Mouse (Mus musculus): ENCODE measurements around the gene Zbp1. TPM values are rescaled to one million over a fixed set of nuclear protein-coding genes. Genes with fewer than 3 reads are reported as not detected.

Zbp1 gene
- polyA plus RNA-seq, 1 experiment from 2014 or later = 0.84 TPM

DNA sequence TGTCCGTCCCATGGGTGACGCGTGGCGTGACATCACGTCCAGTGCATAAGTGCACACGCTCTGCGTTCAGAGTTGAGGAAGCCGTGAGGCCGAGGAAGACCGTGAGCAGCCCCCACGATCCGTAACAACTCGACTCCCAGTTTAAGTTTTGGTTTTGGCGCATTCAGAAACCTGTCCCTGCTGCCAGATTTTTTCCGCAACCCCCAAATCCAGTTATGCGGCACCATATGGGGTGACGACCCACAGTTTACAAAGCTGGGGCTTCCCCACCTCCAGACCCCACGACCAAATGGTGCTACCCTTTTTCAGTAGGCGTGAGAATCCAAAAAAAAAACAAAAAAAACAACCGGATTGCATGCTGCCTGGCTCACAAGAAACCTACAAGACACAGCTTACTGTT, 26.5 kb upstream of the Zbp1 start:
- ATAC-seq (ENCODE audit: insufficient read depth) = no peak
- Histone ChIP-seq H3K36me3 (replicated peaks) (no peaks in the 10 kb centered on the region), H3K4me2 (no peak overlapping the region), H3K27ac (replicated peaks) (no peak overlapping the region), H3K4me3 (replicated peaks) (no peak overlapping the region), H3K9ac (no peak overlapping the region), H3K27me3 (no peaks in the 10 kb centered on the region), H3K4me1 (replicated peaks) (no peaks in the 10 kb centered on the region), H3K9me3 (replicated peaks) (no peaks in the 10 kb centered on the region)
- 76% methylated on average over 20 of the region's 20 CpGs for WGBS (ENCODE audit: insufficient replicate concordance)

GRCm38 (mm10) chr2:173244108-173244507, 25.4 kb upstream of the Zbp1 start:
- Histone ChIP-seq H3K36me3 (replicated peaks) (no peaks in the 10 kb centered on the region), H3K27ac (replicated peaks) (no peak overlapping the region), H3K9me3 (replicated peaks) (no peaks in the 10 kb centered on the region), H3K27me3 (no peaks in the 10 kb centered on the region), H3K4me2 (no peak overlapping the region), H3K4me1 (replicated peaks) (no peaks in the 10 kb centered on the region), H3K9ac (no peak overlapping the region), H3K4me3 (replicated peaks) (no peak overlapping the region)
- ATAC-seq (ENCODE audit: insufficient read depth) = no peak
- 50% methylated on average over 3 of the region's 3 CpGs for WGBS (ENCODE audit: insufficient replicate concordance)

- H3K9me3 ChIP-seq (replicated peaks) = no peaks in the 10 kb centered on the region
- no peak overlapping the region for H3K27ac ChIP-seq (replicated peaks)
- H3K4me3 ChIP-seq (replicated peaks) = no peak overlapping the region
- WGBS (ENCODE audit: insufficient replicate concordance) = 65% methylated on average over 9 of the region's 9 CpGs
- no peaks in the 10 kb centered on the region for H3K4me1 ChIP-seq (replicated peaks)
- no peak for ATAC-seq (ENCODE audit: insufficient read depth)
- no peaks in the 10 kb centered on the region for H3K36me3 ChIP-seq (replicated peaks)
- no peaks in the 10 kb centered on the region for H3K27me3 ChIP-seq
- no peak overlapping the region for H3K9ac ChIP-seq
- H3K4me2 ChIP-seq = no peak overlapping the region
These were observed 24.9 kb upstream of the Zbp1 start for GRCm38 (mm10) chr2:173243616-173244015.

DNA sequence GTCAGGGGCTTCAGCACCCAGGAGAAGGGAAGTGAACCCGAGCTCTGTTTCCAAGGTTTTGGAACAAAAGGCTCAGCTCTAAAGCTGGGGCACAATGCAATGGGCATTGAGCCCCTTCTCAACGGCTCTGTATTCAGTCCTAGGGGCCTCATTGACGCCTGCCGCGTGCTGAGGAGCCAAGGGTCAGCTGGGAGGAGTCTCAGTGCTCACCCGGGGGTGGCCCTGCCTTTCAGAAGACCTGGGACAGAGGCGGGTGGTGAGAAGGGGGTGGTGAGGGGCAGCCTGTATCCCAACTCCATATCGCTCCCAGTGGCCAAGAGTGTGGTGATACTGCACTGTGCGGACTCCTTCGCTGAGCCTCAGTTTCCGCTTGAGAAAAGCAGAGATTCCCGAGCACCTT, 24.2 kb upstream of the Zbp1 start:
- 47% methylated on average over 12 of the region's 12 CpGs for WGBS (ENCODE audit: insufficient replicate concordance)
- Histone ChIP-seq H3K27ac (replicated peaks) (no peak overlapping the region), H3K36me3 (replicated peaks) (no peaks in the 10 kb centered on the region), H3K27me3 (peaks cover 3% of the 10 kb centered on the region; the same call in 1 of the 2 replicates), H3K4me3 (replicated peaks) (no peak overlapping the region), H3K4me1 (replicated peaks) (no peaks in the 10 kb centered on the region), H3K9ac (no peak overlapping the region), H3K9me3 (replicated peaks) (no peaks in the 10 kb centered on the region), H3K4me2 (no peak overlapping the region)
- ATAC-seq (ENCODE audit: insufficient read depth) = no peak

DNA sequence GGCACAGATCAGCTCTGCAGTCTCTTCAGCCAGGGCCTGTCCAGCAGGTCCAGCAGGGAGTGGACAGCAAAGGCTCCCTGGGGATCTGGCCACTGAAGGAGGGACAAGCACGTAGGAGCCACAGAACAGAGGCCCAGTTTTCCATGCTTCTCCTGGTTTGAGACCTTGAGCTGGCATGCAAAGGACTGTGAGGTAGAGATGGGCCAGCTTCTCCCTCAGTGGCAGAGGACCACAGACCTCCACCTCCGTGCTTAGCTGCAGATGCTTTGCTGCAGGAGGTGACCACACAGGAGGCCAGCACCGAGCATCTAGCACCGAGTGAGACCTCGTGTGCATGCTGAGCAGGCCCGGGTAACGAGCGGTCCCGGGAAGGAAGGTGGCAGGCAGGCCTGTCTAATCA, 22.0 kb upstream of the Zbp1 start:
- Histone ChIP-seq H3K27ac (replicated peaks) (no peak overlapping the region), H3K4me3 (replicated peaks) (no peak overlapping the region), H3K27me3 (peaks cover 3% of the 10 kb centered on the region; the same call in 1 of the 2 replicates), H3K9ac (no peak overlapping the region), H3K4me1 (replicated peaks) (no peaks in the 10 kb centered on the region), H3K4me2 (no peak overlapping the region), H3K9me3 (replicated peaks) (no peaks in the 10 kb centered on the region), H3K36me3 (replicated peaks) (no peaks in the 10 kb centered on the region)
- WGBS (ENCODE audit: insufficient replicate concordance) = 56% methylated on average over 9 of the region's 9 CpGs
- ATAC-seq (ENCODE audit: insufficient read depth) = no peak

DNA sequence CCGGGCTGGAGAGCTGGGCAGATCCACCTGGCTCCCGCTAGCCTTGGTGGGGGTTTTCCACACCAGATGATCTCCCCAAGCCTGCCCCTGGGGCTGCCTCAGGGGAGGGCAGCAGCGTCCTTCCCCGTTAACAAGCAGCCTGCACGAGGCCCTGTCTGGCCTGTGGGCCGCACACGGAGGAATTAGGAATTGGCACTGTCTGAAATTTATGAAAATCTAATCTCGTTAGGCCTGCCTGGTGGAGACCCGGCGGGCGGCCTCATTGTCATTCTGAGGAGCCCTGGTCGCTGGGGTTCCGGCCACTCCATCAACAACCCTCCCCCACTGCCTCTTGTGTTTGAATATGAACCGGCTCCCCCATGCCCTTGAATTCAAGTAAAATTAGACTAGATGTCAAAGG, 19.8 kb upstream of the Zbp1 start:
- no peak overlapping the region for H3K27ac ChIP-seq (replicated peaks)
- H3K27me3 ChIP-seq = peaks cover 3% of the 10 kb centered on the region; the same call in 1 of the 2 replicates
- no peaks in the 10 kb centered on the region for H3K36me3 ChIP-seq (replicated peaks)
- no peak overlapping the region for H3K4me3 ChIP-seq (replicated peaks)
- H3K9ac ChIP-seq = no peak overlapping the region
- H3K4me2 ChIP-seq = no peak overlapping the region
- H3K4me1 ChIP-seq (replicated peaks) = no peaks in the 10 kb centered on the region
- no peaks in the 10 kb centered on the region for H3K9me3 ChIP-seq (replicated peaks)
- no peak for ATAC-seq (ENCODE audit: insufficient read depth)
- 47% methylated on average over 14 of the region's 14 CpGs for WGBS (ENCODE audit: insufficient replicate concordance)

- no peak overlapping the region for H3K27ac ChIP-seq (replicated peaks)
- WGBS (ENCODE audit: insufficient replicate concordance) = 61% methylated on average over 8 of the region's 8 CpGs
- no peak overlapping the region for H3K4me2 ChIP-seq
- H3K4me3 ChIP-seq (replicated peaks) = no peak overlapping the region
- no peaks in the 10 kb centered on the region for H3K9me3 ChIP-seq (replicated peaks)
- H3K36me3 ChIP-seq (replicated peaks) = no peaks in the 10 kb centered on the region
- ATAC-seq (ENCODE audit: insufficient read depth) = no peak
- no peaks in the 10 kb centered on the region for H3K4me1 ChIP-seq (replicated peaks)
- H3K27me3 ChIP-seq = peaks cover 3% of the 10 kb centered on the region; the same call in 1 of the 2 replicates
- no peak overlapping the region for H3K9ac ChIP-seq
These were observed 17.0 kb upstream of the Zbp1 start for GRCm38 (mm10) chr2:173235435-173236332.

GRCm38 (mm10) chr2:173232766-173233099, 14.0 kb upstream of the Zbp1 start:
- Histone ChIP-seq H3K4me1 (replicated peaks) (no peaks in the 10 kb centered on the region), H3K4me2 (no peak overlapping the region), H3K9me3 (replicated peaks) (no peaks in the 10 kb centered on the region), H3K4me3 (replicated peaks) (no peak overlapping the region), H3K36me3 (replicated peaks) (no peaks in the 10 kb centered on the region), H3K27me3 (no peaks in the 10 kb centered on the region), H3K27ac (replicated peaks) (no peak overlapping the region), H3K9ac (no peak overlapping the region)
- no peak for ATAC-seq (ENCODE audit: insufficient read depth)
- WGBS (ENCODE audit: insufficient replicate concordance) = 76% methylated on average over 8 of the region's 8 CpGs

DNA sequence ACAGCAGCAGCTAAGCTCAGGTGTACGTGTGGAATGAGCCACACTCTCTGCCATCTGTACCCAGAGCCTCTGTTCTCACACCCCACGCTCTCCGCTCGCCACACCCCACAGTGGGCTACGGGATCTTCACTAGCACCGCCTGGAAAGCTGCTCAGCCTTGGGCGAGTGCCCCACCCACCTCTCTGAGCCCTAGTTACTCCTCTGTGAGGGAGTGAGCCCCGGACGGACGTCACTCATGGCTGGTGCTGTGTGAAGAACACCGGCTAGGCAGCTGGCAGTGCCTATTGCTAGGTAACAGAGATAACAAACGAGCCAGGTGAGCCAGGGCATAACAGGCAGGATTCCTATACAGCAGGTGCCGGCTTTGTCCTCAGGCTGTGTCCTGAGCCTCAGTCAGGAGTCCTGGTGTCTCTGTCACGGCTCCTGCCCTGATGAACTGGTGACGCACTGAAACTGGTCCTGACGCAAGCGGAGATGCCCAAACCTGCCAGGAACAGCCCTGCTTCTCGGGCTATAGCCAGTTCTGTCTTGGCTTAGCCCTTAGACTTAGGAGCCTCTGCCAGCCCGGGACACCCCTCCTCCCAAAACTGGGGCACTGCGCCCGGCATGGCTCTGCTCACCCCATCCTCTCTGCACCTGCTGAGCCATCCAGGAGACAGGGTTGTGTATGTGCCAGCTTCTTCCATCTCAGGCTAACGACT, 13.5 kb upstream of the Zbp1 start:
- ATAC-seq (ENCODE audit: insufficient read depth) = no peak
- H3K27ac ChIP-seq (replicated peaks) = no peak overlapping the region
- H3K4me1 ChIP-seq (replicated peaks) = no peaks in the 10 kb centered on the region
- no peaks in the 10 kb centered on the region for H3K27me3 ChIP-seq
- no peaks in the 10 kb centered on the region for H3K36me3 ChIP-seq (replicated peaks)
- no peak overlapping the region for H3K9ac ChIP-seq
- WGBS (ENCODE audit: insufficient replicate concordance) = 77% methylated on average over 22 of the region's 22 CpGs
- no peak overlapping the region for H3K4me3 ChIP-seq (replicated peaks)
- H3K9me3 ChIP-seq (replicated peaks) = no peaks in the 10 kb centered on the region
- H3K4me2 ChIP-seq = no peak overlapping the region

DNA sequence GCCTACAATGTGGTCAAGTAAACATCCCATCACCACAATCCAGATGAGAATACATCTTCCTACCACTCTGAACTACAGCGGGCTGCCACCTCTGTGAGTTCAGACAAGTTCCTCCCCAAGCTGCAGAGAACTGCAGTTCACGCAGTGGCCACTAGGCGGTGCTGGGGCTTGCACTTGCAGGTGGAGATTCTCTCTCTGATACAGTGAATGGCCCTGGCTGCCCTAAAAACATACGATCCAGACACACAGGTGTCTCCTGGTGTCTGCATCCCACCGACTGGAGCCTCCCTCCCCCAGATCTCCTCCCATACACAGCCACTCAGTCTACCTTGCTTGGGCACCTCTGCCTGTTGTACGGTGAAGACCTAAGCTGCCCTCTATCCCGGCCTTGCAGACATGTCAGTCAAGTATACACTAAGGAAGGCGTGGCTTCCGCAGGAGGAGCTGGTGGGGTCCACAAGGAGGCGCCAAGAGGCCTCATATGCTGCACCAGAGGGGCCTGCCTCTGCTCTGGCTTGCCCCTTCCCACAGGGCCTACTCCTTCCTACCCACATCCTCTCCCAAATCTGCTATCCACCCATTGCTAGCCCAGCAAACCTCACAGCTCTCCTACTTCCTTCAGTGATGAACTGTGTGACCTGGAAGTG, 11.0 kb upstream of the Zbp1 start:
- no peak overlapping the region for H3K9ac ChIP-seq
- H3K4me3 ChIP-seq (replicated peaks) = no peak overlapping the region

DNA sequence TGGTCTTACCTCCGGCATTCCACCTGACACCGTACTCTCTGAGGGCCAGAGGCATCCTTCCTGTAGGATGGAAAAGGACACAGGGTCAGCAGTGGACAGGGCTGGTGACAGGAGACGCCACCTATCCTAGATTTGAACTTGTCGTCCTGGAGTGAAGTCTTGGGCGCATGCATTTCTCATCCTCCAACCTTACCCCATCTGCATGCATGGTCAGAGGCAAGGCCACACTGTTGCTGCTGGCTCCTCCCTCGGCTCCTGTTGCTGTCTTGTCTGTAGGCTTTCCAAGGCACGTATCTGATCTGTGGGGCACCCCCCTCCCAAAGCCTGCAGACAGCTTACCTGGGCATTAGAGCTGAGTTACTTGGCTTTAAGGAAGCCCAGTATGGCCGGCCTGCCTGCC, 9.8 kb upstream of the Zbp1 start:
- WGBS (ENCODE audit: insufficient replicate concordance) = 66% methylated on average over 8 of the region's 8 CpGs
- Histone ChIP-seq H3K27me3 (no peaks in the 10 kb centered on the region), H3K4me3 (replicated peaks) (no peak overlapping the region), H3K9me3 (replicated peaks) (no peaks in the 10 kb centered on the region), H3K36me3 (replicated peaks) (no peaks in the 10 kb centered on the region), H3K9ac (no peak overlapping the region), H3K27ac (replicated peaks) (no peak overlapping the region), H3K4me1 (replicated peaks) (no peaks in the 10 kb centered on the region), H3K4me2 (no peak overlapping the region)
- ATAC-seq (ENCODE audit: insufficient read depth) = no peak

More for the DNA sequence above, 11.0 kb upstream of the Zbp1 start:
- Histone ChIP-seq H3K4me2 (0 out of 2 replicates have a peak overlapping the region, but pooled peaks have one; percentile 25), H3K4me1 (replicated peaks) (no peaks in the 10 kb centered on the region), H3K27me3 (no peaks in the 10 kb centered on the region), H3K9me3 (replicated peaks) (no peaks in the 10 kb centered on the region), H3K36me3 (replicated peaks) (no peaks in the 10 kb centered on the region), H3K27ac (replicated peaks) (no peak overlapping the region)
- ATAC-seq (ENCODE audit: insufficient read depth) = peak; percentile 45
- 2% methylated on average over 10 of the region's 10 CpGs for WGBS (ENCODE audit: insufficient replicate concordance)
